Mouse (Mus musculus) liver, embryonic 11.5 days (tissue): ENCODE results near the gene Sulf2. TPM values are rescaled to one million over a fixed set of nuclear protein-coding genes. Genes with fewer than 3 reads are reported as not detected.

Experiments
- polyA plus RNA-seq: library from polyadenylated mRNA; unstranded; fragments of >200 nt; fragmentation: Nextera tagmentation; extraction: Ambion mirVana; gene quantifications from 2 replicates; pipeline ENCODE4 v1.2.1, GENCODE M21; 2014

The Sulf2 gene
- polyA plus RNA-seq, 1 experiment from 2014 or later, result 30.3 TPM

Other genes starting within 250 kb of the Sulf2 start
- 15.2 and 16.6 TPM in 2 replicates for gene Ncoa3, start 163.0 kb downstream of the Sulf2 start, polyA plus RNA-seq